Mouse (Mus musculus): ENCODE results near the gene Ptpn3.

Gene Ptpn3

GRCm38 (mm10) chr4:57166922-57167870 lies 134.4 kb downstream of the Ptpn3 start:
- DNase-seq (ENCODE audit: extremely low spot score) = peak; percentile 42

GRCm38 (mm10) chr4:57165654-57166053 lies 136.0 kb downstream of the Ptpn3 start:
- no peak for DNase-seq (ENCODE audit: extremely low spot score)

- no peak for DNase-seq (ENCODE audit: extremely low spot score)
Measured at GRCm38 (mm10) chr4:57164578-57165210, 136.9 kb downstream of the Ptpn3 start.

DNA sequence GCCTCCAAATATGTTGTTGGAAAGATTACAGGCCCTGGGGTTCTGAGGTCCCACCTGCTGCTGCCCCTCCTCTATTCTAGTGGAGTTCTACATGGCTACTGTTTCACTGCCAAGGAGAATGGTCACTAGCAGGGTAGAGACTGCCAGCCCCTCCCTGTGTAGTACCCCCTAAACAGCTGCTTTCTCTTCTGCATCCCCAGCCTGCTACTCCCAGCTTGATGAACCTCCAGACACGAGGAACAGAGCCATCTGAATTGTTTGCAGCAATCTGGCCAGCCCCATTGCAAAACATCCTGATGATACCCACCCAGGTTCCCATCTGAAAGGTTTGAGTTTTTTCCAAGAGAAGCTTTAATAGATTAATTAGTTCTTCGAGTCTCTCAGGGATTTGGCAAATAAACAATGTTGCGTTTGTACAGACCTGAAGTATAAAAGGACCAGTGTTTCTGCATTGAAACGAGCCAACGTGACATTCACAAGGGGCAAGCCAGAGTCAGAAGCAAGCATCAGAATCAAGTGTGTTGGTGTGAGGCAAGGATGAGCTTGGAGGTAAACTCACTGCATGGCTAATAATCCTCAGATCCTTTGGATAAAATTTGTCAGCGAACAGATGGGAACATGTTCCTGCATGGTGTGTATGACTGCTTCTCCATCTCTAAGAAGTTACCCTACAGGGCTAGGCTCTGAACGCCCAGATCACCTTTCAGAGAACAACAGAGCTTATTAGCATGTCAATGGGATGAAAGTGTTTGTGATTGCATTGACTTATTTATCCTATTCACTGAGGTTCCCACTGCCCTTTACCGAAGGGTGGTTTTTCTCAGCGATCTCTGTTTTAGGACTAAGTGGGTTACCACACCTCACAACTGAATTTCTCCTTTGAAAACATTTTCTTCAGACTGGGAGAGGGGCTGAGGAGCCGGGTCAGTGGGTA lies 138.6 kb downstream of the Ptpn3 start:
- no peak for DNase-seq (ENCODE audit: extremely low spot score)

DNA sequence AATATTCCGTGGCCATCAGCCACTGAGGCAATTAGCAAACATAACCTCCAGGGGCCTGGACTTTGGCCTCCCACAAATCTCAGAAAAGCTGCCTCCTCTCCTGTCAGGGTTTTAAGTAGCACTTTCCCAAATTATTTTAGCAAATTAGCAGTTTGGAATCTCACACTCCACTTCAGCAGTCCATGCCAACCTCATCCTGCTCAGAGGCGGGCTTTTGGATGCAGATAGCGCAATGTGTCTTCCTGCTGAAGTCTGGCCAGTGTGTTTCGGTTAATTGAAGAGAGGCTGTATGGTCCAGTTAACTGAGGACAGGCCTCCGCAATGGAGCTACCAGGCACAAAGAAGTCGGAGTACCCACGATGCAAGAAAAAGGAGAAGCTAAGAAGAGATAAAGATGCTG lies 141.1 kb downstream of the Ptpn3 start:
- DNase-seq (ENCODE audit: extremely low spot score) = no peak

- DNase-seq (ENCODE audit: extremely low spot score) = no peak
Measured at GRCm38 (mm10) chr4:57156549-57157169, 145.0 kb downstream of the Ptpn3 start.

DNA sequence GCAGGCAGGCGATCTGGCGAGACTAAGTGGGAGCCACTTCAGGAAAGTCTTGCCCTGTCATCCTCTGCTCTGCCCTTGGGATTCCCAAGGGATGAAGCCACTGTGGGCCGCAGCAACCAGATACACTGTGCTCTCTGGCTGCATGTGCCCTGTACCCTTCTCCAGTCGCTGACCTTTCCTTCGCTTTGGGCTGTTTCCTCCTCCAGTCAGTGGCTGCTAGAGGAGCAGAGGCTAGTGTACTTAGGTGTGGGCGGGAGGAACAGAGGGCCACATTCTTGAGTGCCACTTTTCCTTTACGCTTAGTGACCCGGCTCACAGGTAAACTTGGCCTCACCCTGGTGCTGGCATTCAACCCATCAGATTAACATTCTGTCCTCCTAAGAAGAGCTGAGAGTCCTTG lies 147.8 kb downstream of the Ptpn3 start:
- peak; percentile 47 for DNase-seq (ENCODE audit: extremely low spot score)

DNA sequence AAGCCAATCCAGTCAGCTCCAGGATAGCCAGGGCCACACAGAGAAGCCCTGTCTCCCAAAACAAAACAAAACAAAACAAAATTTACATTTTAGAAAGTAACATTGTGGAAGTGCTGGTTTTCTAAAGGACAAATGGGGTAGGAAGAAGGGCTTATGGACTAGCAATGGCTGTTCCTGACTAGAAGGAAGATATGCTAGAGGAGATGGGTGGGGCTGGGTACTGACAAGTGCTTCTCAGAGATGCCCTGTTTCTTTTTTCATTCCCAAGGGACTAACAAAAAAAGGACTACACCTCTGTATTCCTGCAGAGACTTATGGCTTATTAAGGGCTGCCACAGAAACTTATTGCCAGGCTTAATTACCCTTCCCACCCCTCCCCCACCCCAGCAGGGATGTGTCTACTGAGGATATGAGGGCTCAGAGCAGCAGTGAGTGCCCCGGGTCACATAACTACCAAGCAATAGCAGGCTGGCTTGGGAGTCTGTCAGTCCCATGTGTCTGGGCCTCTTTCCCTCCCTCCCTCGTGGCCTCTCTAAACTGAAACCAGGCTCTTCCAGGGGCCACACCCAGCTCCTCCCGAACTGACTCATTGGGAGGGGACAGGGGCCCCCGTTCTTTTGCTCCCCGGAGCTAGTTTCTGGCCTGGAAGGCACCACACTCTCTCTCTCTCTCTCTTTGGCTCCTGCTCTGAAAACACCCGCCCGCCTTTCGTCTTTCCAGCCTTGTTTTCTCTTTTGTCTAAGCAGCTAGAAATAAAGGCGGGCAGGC lies 148.4 kb downstream of the Ptpn3 start:
- DNase-seq (ENCODE audit: extremely low spot score) = no peak

DNA sequence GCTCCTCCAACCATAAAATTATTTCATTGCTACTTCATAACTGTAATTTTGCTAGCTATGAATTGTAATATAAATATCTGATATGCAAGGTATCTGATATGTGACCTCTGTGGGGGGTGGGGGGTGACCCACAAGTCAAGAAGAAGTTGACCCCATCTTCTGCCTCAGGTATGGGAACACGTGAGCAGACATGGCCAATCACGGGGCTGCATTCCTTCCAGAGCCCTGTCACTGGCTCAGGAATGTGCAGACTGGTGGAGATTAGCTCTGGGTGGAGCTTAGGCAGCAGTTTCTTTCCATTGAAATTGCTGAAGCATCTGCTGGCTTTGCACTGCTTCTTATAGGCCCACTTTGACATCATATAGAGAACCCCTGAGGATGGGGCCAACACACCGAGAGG lies 153.5 kb downstream of the Ptpn3 start:
- DNase-seq (ENCODE audit: extremely low spot score) = no peak

GRCm38 (mm10) chr4:57143026-57143937 lies 158.4 kb downstream of the Ptpn3 start, which contains the start of gene Epb41l4b:
TSS of gene Epb41l4b (minus strand) at chr4:57143437.
- DNase-seq (ENCODE audit: extremely low spot score) = peak; percentile 81

- DNase-seq (ENCODE audit: extremely low spot score) = peak; percentile 38
Measured at GRCm38 (mm10) chr4:57142374-57143025, 159.1 kb downstream of the Ptpn3 start.

- DNase-seq (ENCODE audit: extremely low spot score) = peak; percentile 39
Measured at GRCm38 (mm10) chr4:57141908-57142361, 159.7 kb downstream of the Ptpn3 start.

DNA sequence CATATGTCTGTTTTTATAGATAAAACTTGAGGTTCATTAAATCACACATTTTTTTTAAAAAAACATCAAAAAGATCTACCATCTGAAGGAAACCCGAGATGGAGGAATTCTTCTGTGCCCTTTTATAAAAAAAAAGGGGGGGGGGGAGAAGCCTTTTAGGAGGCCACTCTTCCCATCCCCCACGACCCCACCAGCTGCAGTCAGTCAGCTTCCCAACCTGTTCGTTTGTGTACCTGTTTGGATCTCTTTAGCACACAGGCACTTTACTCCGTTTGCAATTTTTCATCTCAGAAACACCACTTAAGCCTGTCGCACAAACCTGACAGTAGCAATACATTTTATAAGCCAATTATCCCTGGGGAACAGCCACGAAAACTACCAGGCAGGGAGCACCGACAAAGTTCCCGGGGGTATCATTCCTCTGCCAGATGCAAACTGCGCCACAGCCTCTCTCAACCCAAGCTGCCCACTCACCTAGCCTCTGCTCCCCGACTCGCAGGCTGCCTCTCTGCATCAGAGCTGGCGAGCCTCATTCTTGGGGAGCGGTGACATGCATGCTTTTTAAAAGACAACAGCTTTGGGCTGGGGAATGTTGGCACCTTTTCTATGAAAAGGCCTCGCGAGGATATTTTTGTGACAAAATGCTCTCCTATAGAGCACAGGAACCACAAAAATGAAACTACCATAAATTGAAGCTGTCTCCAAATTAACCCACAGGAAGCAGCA lies 160.5 kb downstream of the Ptpn3 start:
- DNase-seq (ENCODE audit: extremely low spot score) = no peak

Measured in embryo, embryonic 9.5 days (tissue).